Mouse (Mus musculus): Measurements from ENCODE around the gene Tsc22d1.
A peak's percentile ranks its signal among the peaks of the same experiment; 100 is the strongest.

The Tsc22d1 gene

GRCm38 (mm10) chr14:76521308-76521707 is 106.5 kb downstream of the Tsc22d1 start:
- DNase-seq, result no peak

- no peak for DNase-seq
These were observed 108.6 kb downstream of the Tsc22d1 start for GRCm38 (mm10) chr14:76523344-76523743.

GRCm38 (mm10) chr14:76526467-76526866 is 111.7 kb downstream of the Tsc22d1 start:
- DNase-seq, result no peak

DNA sequence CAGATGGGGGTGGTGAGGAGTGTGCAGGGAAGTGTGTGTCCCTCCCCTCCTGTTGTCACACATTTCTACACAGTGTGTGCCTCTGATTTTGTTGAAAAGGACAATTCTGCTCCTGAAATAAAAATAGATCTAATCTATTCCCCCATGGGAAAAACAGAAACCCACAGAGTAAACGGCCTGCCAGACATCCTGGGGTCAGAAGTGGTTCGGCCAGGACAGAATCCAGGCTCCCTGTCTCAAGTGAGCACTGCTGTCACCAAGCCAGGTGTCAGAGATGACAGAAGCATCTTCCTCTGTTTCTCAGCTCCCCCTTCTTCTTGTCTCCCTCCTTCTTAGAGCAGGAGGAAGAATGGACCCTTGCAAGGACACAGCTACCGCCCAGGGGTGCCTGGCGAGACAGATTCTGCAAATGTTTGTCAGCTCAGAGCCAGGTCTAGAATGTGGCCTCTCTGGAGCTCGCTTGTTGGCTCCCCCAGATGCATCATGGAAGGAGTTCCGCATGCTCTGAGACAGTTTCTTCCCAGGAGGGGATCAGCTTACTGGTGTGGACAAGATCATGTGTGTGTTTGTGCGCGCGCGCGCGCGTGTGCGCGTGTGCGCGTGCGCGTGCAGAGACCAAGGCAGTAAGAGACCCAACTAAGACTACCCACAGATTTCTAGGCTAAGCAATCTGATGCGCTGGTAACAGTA is 112.4 kb downstream of the Tsc22d1 start:
- no peak for DNase-seq

DNA sequence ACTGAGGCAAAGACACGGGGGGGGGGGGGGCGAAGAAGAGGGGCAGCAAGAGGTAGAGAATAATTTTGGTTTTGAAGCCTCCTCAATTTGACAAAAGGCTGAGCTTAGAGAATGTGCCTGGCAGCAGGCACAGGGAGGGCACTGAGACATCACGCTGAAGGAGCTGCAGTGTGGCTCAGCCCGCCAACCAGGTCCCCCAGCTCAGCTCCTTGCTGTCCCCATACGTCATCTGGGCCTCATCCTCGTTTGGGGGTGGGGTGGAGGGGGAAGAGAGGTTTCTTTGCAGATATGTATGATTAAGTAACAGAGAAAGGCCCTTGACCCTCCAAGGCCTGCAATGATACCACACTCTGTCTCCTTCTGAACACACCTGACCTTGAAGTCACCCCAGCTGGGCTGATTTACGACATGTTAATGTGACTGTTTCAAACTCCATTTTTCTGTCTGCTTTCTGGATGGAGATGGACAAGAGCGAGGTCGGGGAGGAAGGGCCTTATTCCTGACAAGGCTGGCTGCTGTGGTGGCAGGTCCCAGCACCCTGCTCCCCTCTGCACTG is 113.1 kb downstream of the Tsc22d1 start:
- DNase-seq, result no peak

- DNase-seq, result no peak
These were observed 113.9 kb downstream of the Tsc22d1 start for GRCm38 (mm10) chr14:76528641-76529040.

GRCm38 (mm10) chr14:76531027-76531660 is 116.4 kb downstream of the Tsc22d1 start:
- no peak for DNase-seq

DNA sequence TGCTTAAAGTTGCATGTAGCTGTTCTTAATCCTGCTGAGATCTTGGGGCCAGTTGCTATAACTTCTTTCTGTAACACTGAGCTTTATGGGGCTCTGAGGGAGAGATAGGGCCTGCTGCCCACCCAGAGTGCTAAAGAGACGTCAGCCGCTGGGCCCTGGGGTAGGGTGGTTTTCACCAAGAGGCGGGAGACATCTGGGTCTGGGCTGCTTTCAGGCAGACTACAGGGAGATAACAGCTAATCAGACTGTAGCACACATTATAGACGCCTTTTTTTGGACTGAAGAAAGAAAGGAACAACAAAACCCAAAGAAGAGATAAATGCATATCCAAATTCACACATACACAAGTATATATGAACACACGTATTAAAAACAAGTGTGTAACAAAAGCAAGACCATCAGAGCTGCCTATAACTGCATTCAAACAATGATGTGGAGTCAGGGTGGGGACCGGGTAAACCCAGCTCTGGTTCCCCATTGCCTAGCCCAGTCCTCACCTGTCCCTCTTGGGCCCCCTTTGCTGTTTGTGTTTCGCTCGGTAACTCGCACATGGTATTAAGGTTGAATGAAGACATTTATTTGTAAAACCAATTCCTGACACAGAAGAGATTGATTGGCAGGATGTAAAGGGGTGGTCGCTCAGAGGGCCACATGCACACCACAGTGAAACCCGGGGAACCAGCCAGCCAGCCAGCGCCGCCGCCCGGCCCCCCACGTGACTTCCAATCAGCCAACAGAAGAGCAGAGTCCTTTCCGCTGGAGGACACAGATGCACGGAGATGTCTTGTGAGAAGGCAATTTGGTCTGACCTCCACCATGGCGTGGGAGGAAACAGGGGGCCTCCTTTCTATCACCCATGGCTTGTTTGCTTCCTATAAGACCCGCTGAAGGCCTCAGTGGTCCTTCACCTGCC is 117.8 kb downstream of the Tsc22d1 start:
- DNase-seq, result no peak

DNA sequence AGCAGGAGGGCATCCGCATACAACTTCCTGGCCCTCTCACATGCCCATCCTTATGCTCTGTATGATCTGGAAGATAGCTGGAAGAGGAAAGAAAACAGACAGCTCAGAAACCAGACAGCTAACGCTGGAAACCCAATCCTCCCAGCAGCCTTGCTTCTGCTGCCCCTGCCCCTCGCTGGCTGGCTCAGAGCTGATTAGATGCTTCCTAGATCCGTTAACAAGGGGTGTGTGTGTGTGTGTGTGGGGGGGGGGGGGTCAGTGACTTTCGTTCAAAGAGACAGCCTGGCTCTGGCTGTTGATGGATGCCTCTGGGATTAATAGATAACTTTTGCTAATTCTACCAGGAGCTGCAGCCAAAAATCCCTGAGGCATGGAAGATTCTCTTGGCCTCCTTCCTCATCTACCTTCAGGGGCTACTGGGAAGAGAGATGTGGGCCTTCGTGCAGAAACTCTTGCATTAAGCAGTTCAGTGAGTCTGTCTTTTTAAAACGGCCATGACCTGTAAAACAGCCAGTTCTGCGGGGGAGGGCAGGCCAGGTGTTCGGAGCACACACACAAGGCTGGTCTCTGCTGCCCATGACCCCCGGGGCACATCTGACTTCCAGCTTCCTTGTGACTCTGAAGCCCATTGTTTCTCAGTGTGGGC is 118.5 kb downstream of the Tsc22d1 start:
- no peak for DNase-seq

DNA sequence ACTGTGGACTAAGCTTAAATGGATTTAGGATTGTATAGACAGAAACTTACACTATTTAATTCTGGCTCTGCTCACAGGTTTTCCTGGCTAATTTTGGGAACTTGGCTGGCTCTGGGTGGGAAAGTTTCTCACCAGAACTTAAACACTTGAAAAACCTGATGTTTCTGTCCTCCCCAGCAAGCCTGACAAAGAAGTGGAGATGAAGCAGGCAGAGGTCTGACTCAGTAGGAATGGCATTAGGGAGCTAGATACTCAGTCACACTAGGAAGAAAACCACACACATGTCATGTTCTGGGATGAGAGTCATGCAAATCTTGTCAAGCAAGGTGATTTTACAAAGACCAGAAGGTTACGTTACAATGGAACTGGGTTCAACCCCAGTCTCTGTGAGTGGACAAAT is 120.3 kb downstream of the Tsc22d1 start:
- no peak for DNase-seq

- DNase-seq, result no peak
These were observed 122.2 kb downstream of the Tsc22d1 start for GRCm38 (mm10) chr14:76536921-76537320.

DNA sequence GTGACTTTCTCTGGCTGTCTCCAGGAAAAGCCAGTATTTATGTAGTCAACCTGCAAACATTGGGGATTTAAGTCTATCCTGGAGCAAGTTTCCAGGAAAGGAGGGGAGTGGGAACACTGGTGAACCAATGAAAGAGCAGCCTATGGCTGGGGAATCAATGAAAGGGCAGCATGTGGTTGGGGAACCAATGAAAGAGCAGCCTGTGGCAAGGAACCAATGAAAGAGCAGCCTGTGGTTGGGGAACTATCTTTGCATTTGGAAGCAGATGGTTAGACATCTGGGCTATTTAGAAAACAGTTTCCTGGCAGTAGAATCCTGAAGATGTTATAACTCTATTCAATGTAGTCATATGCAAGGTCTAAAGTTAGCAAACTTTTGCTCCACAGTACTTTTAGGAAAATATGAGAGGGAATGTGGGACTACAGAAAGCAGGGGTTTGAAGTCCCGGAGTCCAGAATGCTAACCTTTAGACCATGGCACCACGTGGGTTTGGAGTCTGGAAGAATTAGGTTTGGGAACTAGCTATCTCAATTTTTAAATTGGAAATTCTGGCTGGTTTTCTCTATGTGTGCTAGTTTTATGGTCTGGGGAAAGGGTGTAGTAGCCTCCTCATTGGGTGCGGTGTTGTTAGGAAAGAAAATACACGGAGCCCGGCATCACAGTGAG is 125.4 kb downstream of the Tsc22d1 start:
- no peak for DNase-seq

GRCm38 (mm10) chr14:76541341-76541740 is 126.6 kb downstream of the Tsc22d1 start:
- no peak for DNase-seq

DNA sequence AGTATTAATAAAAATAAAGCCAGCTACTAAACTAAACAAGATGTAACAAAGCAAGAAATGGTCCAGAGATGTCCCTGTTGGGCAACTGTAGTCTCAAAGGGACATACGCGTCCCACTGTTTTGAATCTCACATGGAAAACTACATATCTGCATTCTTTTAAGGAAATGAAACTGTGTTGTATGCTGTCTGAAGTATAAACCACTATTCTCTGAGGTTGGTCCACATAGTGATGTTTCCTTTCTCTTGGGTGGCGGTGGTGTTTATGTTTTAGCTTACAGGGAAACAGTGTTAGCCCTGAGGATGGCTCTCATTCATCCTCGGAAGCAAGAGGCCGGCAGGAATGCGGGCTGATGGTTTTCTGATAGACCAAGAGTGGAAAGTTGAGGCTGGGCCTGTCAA is 129.4 kb downstream of the Tsc22d1 start:
- DNase-seq, result no peak

- DNase-seq, result no peak
These were observed 140.7 kb downstream of the Tsc22d1 start for GRCm38 (mm10) chr14:76555263-76556030.

DNA sequence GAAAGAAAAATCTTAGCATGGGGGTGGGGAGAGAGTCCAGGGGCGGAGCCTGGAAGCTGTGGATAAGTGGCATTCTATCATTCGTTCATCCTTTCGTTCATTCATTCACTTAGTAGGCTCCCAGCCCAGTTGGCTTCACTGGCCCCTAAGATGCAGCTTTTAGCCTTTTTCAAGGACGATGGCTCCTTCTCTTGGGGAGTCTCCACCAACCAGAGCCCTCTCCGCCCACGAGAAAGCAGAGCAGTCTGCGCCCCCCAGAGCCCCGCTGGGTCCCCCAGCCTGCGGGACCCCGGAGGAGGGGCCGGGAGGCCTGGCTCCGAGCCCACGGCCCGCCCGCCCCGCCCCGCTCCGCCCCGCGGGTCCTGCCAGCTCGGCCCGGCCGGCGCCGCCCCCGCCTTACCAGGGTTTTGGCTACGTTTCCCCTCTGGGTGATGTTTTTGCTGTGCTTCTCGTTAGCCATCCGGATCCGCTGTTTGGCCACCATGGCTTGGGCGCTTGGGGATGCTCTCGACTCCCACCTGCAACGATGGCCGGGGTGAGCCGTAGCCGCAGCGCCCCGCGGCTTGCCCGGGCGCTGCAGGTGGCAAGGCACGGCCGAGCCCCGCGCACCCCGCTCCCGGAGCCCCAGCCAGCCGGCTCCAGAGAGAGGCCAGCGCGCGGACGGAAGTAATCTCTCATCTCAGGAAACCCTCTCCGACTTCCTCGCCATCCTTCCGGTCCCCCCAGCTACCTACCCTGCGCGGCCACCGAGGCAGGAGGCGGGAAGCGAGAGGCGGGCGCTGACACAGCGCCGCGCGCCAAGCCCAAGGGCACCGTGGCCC is 141.5 kb downstream of the Tsc22d1 start:
- peak; percentile 72 for DNase-seq

GRCm38 (mm10) chr14:76556852-76557208 is 142.1 kb downstream of the Tsc22d1 start, which contains the start of gene Serp2:
TSS of gene Serp2 (minus strand) at chr14:76556889.
- no peak for DNase-seq
